Mouse (Mus musculus): Measurements from ENCODE around the gene Wasf2.
"Not testable (repeated sequence)": the region's sequence is repeated elsewhere in the genome, so short reads cannot be mapped to it uniquely, and the experiment has no call there.

Gene Wasf2

DNA sequence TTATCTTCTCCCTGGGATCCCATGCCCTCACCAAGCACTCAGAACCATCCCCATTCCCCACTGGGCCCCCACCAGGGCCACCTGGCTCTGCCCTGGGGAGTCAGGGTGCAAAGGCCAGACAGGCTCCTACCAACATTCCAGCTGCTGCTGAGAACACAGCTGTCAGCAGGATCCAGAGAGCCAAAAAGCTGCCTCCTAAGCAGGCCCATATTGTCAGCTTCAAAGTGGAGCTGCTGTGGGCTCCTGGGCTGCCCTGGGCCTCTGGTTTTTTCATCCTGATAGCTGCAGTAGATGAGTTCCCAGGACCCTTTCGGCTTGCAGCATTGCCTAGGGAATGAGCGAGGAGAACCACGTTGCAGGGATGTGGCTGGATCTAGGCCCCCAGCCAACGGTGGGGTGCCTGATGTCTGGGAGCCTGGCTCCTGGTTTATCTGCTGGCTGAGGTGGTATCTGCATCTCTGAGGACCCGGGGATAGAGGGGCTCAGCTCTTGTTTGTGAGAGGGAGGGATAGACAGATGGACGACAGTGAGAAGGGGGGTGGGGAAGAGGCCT lies 36.7 kb upstream of the Wasf2 start:
- Histone ChIP-seq H3K36me3 (ENCODE audit: insufficient read depth, low read length) (no peaks in the 10 kb centered on the region), H3K9me3 (ENCODE audit: low read length) (peaks cover 6% of the 10 kb centered on the region; the same call in 1 of the 2 replicates), H3K4me3 (replicated peaks; ENCODE audit: low read length) (peak overlapping the region; percentile 79), H3K4me1 (replicated peaks; ENCODE audit: low read depth, low read length) (peaks cover 67% of the 10 kb centered on the region), H3K27me3 (ENCODE audit: insufficient read depth, low read length) (no peaks in the 10 kb centered on the region)
- TF ChIP-seq CTCF (conservative IDR thresholded peaks at IDR 0.05; ENCODE audit: low read length) (no peak), POU5F1 (IDR thresholded peaks at IDR 0.05; ENCODE audit: borderline replicate concordance, low read length) (no peak), NANOG (IDR thresholded peaks at IDR 0.05; ENCODE audit: borderline replicate concordance, low read length) (no peak)

GRCm38 (mm10) chr4:133094255-133094654 lies 36.0 kb upstream of the Wasf2 start:
- peak overlapping the region; percentile 39 for H3K4me3 ChIP-seq (replicated peaks; ENCODE audit: low read length)
- peaks cover 60% of the 10 kb centered on the region for H3K4me1 ChIP-seq (replicated peaks; ENCODE audit: low read depth, low read length)
- H3K9me3 ChIP-seq (ENCODE audit: low read length): peaks cover 6% of the 10 kb centered on the region; the same call in 1 of the 2 replicates
- no peaks in the 10 kb centered on the region for H3K36me3 ChIP-seq (ENCODE audit: insufficient read depth, low read length)
- no peaks in the 10 kb centered on the region for H3K27me3 ChIP-seq (ENCODE audit: insufficient read depth, low read length)
- TF ChIP-seq NANOG (IDR thresholded peaks at IDR 0.05; ENCODE audit: borderline replicate concordance, low read length) (no peak), POU5F1 (IDR thresholded peaks at IDR 0.05; ENCODE audit: borderline replicate concordance, low read length) (no peak), CTCF (conservative IDR thresholded peaks at IDR 0.05; ENCODE audit: low read length) (no peak)

- Histone ChIP-seq H3K4me1 (replicated peaks; ENCODE audit: low read depth, low read length) (peaks cover 52% of the 10 kb centered on the region), H3K27me3 (ENCODE audit: insufficient read depth, low read length) (no peaks in the 10 kb centered on the region), H3K9me3 (ENCODE audit: low read length) (peaks cover 1% of the 10 kb centered on the region; the same call in 1 of the 2 replicates), H3K36me3 (ENCODE audit: insufficient read depth, low read length) (no peaks in the 10 kb centered on the region), H3K4me3 (replicated peaks; ENCODE audit: low read length) (peak overlapping the region; percentile 77)
- TF ChIP-seq CTCF (conservative IDR thresholded peaks at IDR 0.05; ENCODE audit: low read length) (no peak), POU5F1 (IDR thresholded peaks at IDR 0.05; ENCODE audit: borderline replicate concordance, low read length) (no peak), NANOG (IDR thresholded peaks at IDR 0.05; ENCODE audit: borderline replicate concordance, low read length) (no peak)
Observed at GRCm38 (mm10) chr4:133094936-133095733, 35.2 kb upstream of the Wasf2 start.

GRCm38 (mm10) chr4:133095734-133096065 lies 34.6 kb upstream of the Wasf2 start:
- Histone ChIP-seq H3K4me1 (replicated peaks; ENCODE audit: low read depth, low read length) (peaks cover 46% of the 10 kb centered on the region), H3K4me3 (replicated peaks; ENCODE audit: low read length) (peak overlapping the region; percentile 77)
- H3K9me3 ChIP-seq (ENCODE audit: low read length); H3K36me3 ChIP-seq (ENCODE audit: insufficient read depth, low read length); H3K27me3 ChIP-seq (ENCODE audit: insufficient read depth, low read length): not testable (repeated sequence)

DNA sequence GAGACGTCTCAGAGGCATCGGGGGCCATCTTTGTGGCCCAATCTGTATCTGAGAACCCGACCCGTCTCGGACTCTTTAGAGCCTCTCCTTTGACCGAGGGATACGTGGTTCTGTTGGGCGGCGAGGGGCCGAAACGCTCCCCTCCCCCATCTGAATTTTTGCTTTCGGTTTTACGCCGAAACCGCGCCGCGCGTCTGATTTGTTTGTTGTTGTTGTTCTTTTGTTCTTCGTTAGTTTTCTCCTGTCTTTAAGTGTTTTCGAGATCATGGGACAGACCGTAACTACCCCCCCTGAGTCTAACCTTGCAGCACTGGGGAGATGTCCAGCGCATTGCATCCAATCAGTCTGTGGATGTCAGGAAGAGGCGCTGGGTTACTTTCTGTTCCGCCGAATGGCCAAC lies 33.6 kb upstream of the Wasf2 start:
- peaks cover 38% of the 10 kb centered on the region for H3K4me1 ChIP-seq (replicated peaks; ENCODE audit: low read depth, low read length)
- H3K4me3 ChIP-seq (replicated peaks; ENCODE audit: low read length): not testable (repeated sequence)

DNA sequence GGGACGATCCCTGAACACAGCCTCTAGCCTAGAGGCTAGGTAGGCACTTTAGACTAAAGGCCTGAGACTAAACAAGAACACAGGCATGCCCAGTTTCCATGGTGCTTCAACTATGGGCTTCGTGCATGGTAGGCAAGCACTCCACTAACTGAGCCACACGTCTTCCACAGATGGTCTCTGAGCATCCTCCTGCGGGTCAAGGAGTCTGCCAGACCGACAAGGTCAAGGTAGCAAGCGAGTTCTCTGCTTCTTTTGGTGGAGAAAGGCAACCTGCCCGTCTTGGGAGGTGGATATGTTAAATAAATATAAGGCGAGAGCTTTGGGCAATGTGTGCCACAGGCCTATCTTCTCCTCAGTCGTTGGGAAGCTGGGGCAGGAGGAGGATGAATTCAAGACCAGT lies 28.6 kb upstream of the Wasf2 start:
- Histone ChIP-seq H3K4me3 (replicated peaks; ENCODE audit: low read length) (peak overlapping the region; percentile 59), H3K4me1 (replicated peaks; ENCODE audit: low read depth, low read length) (peaks cover 42% of the 10 kb centered on the region), H3K27me3 (ENCODE audit: insufficient read depth, low read length) (no peaks in the 10 kb centered on the region), H3K9me3 (ENCODE audit: low read length) (no peaks in the 10 kb centered on the region), H3K36me3 (ENCODE audit: insufficient read depth, low read length) (no peaks in the 10 kb centered on the region)
- TF ChIP-seq POU5F1 (IDR thresholded peaks at IDR 0.05; ENCODE audit: borderline replicate concordance, low read length) (no peak), CTCF (conservative IDR thresholded peaks at IDR 0.05; ENCODE audit: low read length) (no peak), NANOG (IDR thresholded peaks at IDR 0.05; ENCODE audit: borderline replicate concordance, low read length) (no peak)

More for the DNA sequence above, 33.6 kb upstream of the Wasf2 start:
- not testable (repeated sequence) for H3K27me3 ChIP-seq (ENCODE audit: insufficient read depth, low read length); H3K9me3 ChIP-seq (ENCODE audit: low read length); H3K36me3 ChIP-seq (ENCODE audit: insufficient read depth, low read length)

DNA sequence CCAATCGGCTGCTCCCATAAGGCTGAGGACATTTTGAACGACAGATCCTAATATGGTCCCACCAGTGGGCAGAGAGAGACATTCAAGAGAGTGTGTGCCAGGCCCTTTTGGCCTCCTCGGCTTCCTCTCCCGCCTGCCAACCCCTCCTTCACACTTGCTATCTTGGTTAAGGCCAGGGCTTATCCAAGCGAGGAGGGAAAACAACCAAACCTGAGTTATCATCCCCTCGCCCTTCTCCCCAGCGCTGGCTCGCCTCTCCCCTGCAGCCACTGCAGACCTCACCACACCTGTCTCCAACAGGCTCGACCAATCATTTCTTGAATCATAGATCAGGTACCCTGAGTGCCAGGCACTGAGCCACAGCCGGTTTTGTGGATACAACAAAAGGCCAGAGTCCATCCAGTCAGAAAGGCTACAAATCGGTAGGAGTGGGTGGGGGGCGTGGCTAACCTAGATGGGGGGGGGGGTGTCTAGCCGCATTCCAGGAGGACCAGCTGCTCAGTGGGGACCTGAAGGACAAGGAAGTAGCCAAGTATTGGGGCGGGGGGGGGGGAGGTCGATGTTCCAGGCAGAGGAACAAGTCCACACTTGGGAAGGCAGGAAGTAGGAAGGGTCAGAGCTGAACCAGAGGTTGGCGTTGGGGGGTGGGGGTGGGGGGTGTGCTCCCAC lies 26.6 kb upstream of the Wasf2 start:
- Histone ChIP-seq H3K36me3 (ENCODE audit: insufficient read depth, low read length) (no peaks in the 10 kb centered on the region), H3K4me1 (replicated peaks; ENCODE audit: low read depth, low read length) (peaks cover 61% of the 10 kb centered on the region), H3K4me3 (replicated peaks; ENCODE audit: low read length) (peak overlapping the region; percentile 80), H3K27me3 (ENCODE audit: insufficient read depth, low read length) (no peaks in the 10 kb centered on the region), H3K9me3 (ENCODE audit: low read length) (no peaks in the 10 kb centered on the region)
- TF ChIP-seq CTCF (conservative IDR thresholded peaks at IDR 0.05; ENCODE audit: low read length) (no peak), POU5F1 (IDR thresholded peaks at IDR 0.05; ENCODE audit: borderline replicate concordance, low read length) (no peak), NANOG (IDR thresholded peaks at IDR 0.05; ENCODE audit: borderline replicate concordance, low read length) (no peak)

DNA sequence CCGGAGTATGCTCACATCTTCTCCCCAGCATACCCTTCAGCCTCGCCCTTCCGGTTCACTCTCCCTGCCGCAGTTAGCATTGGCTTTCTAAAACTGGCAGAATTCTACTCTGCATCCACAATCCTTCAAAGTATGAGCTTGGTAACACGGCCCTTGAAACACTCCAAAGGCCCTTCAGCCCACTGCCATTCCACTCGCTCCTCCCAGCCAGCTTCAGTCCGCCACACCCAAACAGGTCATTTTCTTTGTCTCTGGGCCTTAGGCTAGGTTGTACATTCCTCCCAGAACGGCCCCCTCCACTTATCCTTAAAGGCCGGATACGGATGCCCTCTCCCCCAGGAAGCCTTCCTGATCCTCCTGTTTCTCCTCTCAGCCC lies 26.1 kb upstream of the Wasf2 start:
- Histone ChIP-seq H3K36me3 (ENCODE audit: insufficient read depth, low read length) (no peaks in the 10 kb centered on the region), H3K27me3 (ENCODE audit: insufficient read depth, low read length) (no peaks in the 10 kb centered on the region), H3K4me1 (replicated peaks; ENCODE audit: low read depth, low read length) (peaks cover 66% of the 10 kb centered on the region), H3K9me3 (ENCODE audit: low read length) (no peaks in the 10 kb centered on the region), H3K4me3 (replicated peaks; ENCODE audit: low read length) (peak overlapping the region; percentile 61)
- TF ChIP-seq CTCF (conservative IDR thresholded peaks at IDR 0.05; ENCODE audit: low read length) (no peak), NANOG (IDR thresholded peaks at IDR 0.05; ENCODE audit: borderline replicate concordance, low read length) (no peak), POU5F1 (IDR thresholded peaks at IDR 0.05; ENCODE audit: borderline replicate concordance, low read length) (no peak)

Measured in E14TG2a.4 (cell line).